Mouse (Mus musculus): ENCODE measurements at regions not wholly inside any gene's neighbourhood (a gene's known extent, or its start where the extent isn't known, plus 50 kb on each side); places are given as distances from the start of the nearest gene placed in this dataset.

GRCm38 (mm10) chr1:94221006-94221405, 168.7 kb upstream of the Pdcd1 start:
- intact Hi-C loops (cut with DNase I), result no loop called here

- intact Hi-C loops (cut with DNase I), result no loop called here
Observed at GRCm38 (mm10) chr1:94217407-94217806, 165.1 kb upstream of the Pdcd1 start.

GRCm38 (mm10) chr1:94208929-94209328, 156.6 kb upstream of the Pdcd1 start:
- intact Hi-C loops (cut with DNase I), result no loop called here

DNA sequence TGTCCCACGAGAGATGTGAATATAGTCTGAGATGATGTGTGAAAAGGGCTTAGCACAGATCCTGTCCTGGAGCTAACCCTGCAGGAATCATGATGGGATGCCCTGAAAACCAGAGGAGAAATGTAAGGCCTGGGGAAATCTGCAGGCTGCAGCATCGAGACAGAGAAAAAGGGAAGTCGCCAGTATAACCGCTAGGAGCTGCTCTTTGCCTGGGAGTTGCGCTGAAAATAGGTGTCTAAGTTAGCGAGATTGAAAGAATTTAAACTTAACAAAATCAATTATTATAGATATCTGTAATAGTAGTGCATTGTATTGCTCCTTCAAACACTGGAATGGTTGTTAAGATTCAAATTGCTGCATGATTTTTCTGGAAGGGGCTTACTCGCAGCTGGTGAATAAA, 155.5 kb upstream of the Pdcd1 start:
- intact Hi-C loops (cut with DNase I), result no loop called here

DNA sequence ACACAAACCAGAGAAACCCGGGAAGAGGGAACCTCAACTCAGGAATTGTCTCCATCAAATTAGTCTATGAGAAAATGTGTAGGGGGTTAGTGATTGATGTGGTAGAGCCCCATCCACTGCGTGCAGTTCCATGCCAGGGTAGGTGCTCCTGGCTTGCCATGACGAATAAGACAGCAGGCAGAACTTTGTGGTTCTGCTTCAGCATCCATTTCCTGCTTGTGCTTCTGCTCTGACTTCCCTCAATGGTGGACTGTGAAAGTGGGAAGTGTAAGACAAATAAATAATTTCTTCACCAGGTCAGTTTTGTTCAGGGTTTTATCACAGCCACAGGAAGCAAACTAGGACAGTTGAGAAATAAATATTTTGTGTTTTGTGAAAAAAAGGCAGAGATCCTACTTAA, 150.9 kb upstream of the Pdcd1 start:
- intact Hi-C loops (cut with DNase I), result no loop called here

DNA sequence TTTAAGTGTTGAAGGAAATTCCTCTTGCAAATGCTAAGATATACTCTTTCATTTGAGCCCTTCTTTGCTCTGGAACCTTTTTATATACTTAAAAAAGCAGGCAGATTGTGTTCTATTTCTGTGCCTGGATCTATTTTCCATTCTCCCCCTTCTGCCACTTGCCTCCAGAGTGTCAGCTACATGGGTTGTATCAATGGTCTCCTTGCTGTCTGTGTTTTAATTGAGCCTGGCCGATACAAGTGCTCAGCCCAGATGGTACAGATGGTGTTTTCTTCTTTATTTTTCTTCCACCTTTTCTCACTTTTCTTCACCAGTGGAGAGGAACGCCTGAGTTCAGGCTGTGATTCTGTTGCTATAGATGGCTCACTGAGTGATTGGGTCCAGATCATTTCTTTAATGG, 131.5 kb upstream of the Pdcd1 start:
- intact Hi-C loops (cut with DNase I), result no loop called here

- intact Hi-C loops (cut with DNase I), result loop anchor here (10.0 kb wide), 1 partner anchor 1615 kb away; no protein-coding TSS in a partner anchor
Observed at GRCm38 (mm10) chr1:94149958-94150357, 97.6 kb upstream of the Pdcd1 start.

DNA sequence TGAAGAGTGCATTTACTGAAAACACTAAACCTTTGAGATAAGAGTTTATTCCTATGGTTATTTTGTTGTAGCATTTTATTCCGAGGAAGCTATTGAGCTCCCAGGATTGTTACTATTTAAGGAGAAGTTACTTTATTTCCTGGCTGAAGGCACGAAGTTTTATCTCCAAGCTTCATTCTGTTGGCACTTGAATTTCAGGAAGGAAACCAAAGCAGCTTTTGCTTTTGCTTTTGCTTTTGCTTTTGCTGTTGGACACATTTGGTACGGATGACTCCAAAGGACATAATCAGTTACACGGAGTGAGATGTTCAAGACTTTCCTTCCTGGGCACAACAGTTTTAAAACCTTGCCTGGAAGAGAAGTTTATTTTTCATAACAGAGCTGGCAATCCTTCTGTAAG, 94.7 kb upstream of the Pdcd1 start:
- intact Hi-C loops (cut with DNase I), result loop anchor here (10.0 kb wide), 1 partner anchor 1618 kb away; no protein-coding TSS in a partner anchor

DNA sequence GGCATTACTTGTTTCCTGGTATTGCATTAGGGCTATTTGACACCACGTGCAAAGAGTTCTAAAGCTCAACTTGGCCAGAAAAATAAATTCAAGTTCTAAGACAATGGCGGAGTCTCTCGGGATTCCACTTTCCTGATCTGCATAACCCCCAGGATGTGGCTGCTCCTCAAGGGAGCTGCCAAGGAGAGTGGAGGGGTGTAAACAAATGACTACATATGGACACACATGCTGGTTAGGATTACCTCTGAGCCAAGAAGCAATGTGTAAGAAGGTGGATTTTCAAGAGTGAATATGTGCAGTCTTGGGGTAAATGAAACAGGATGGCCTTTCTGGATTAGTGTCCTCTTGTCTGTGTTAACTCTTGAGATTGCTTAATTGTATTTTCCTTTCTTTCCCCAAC, 88.2 kb upstream of the Pdcd1 start:
- intact Hi-C loops (cut with DNase I), result loop anchor here (10.0 kb wide), 1 partner anchor 1624 kb away; no protein-coding TSS in a partner anchor

DNA sequence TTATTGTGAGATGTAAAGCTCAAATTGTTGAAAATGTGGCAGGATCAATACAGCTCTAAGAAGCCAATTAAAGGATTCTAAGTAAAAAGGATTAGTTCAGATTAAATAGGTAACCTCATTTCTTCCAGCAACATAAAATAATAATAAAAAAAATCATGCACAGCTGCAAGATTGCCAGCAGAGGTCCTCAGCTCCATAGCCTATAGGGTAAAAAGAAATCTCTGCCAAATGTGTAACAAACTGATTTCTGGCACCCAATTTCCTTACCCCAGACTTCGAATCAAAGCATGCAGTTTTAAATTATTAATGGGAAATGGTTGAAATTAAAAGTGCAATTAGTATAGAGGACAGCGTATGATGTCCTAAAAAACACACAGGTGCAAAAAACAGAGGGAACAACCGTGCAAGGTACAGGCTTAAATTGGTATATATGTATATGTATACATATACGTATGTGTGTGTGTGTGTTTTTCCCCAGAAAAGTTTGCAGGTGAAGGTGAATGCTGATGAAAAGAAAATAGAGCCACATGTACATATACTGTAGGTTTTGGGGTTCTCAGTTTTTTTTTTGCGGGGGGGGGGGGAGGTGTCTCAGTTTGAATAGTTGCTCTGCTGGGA, 87.2 kb upstream of the Pdcd1 start:
- intact Hi-C loops (cut with DNase I), result loop anchor here (10.0 kb wide), 1 partner anchor 1625 kb away; no protein-coding TSS in a partner anchor

DNA sequence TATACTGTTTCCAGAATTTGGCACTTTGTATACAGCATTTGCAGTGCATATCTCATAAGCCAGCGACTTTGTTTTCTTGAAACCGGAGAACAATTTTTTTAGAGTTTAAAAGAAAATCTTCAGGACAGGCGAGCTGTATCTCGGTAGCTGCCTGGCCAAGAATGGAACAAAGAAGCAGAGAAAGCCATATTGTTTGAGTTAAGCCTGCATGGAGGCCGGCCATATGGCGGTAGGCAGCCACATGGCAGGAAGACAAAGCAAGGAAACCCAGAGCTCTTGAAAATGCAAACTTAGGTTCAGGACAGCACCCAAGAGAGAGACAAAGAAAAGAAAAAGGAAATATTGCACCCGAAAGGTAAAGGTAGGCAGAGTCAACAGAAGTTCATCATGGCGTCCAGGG, 84.4 kb upstream of the Pdcd1 start:
- intact Hi-C loops (cut with DNase I), result no loop called here
